Mouse (Mus musculus): ENCODE measurements around the gene Olfr148. TPM values are rescaled to one million over a fixed set of nuclear protein-coding genes. Genes with fewer than 3 reads are reported as not detected.

The Olfr148 gene
- not detected for polyA plus RNA-seq (2017; shearing (Covaris generic))

GRCm38 (mm10) chr9:39610355-39610754 lies at the start of gene Olfr148:
Olfr148 (plus strand) TSS chr9:39610655.

GRCm38 (mm10) chr9:39575469-39575868 lies 35.0 kb upstream of the Olfr148 start, which contains the start of gene Olfr959:
Olfr959 (minus strand) TSS chr9:39575569.

GRCm38 (mm10) chr9:39603999-39604453 lies 6.4 kb upstream of the Olfr148 start, which contains the start of gene AW551984:
AW551984 (minus strand) TSS chr9:39604403.

GRCm38 (mm10) chr9:39621073-39621472 lies 10.6 kb downstream of the Olfr148 start, which contains the start of gene Olfr960:
Olfr960 (plus strand) TSS chr9:39621373.

GRCm38 (mm10) chr9:39644785-39645184 lies 34.3 kb downstream of the Olfr148 start, which contains the start of gene Olfr961:
Olfr961 (plus strand) TSS chr9:39645085.

Other genes starting within 250 kb of the Olfr148 start
- not detected for gene Olfr951, start 223.2 kb upstream of the Olfr148 start, polyA plus RNA-seq (2017; shearing (Covaris generic))
- gene Olfr952, start 183.5 kb upstream of the Olfr148 start, polyA plus RNA-seq (2017; shearing (Covaris generic)) = not detected
- gene Olfr954, start 154.0 kb upstream of the Olfr148 start, polyA plus RNA-seq (2017; shearing (Covaris generic)) = not detected
- gene Olfr955, start 138.7 kb upstream of the Olfr148 start, polyA plus RNA-seq (2017; shearing (Covaris generic)) = not detected
- not detected for gene Olfr44, start 116.7 kb upstream of the Olfr148 start, polyA plus RNA-seq (2017; shearing (Covaris generic))
- not detected for gene Olfr957, start 94.8 kb upstream of the Olfr148 start, polyA plus RNA-seq (2017; shearing (Covaris generic))
- 0.40 TPM for gene Olfr958, start 56.6 kb upstream of the Olfr148 start, polyA plus RNA-seq (2017; shearing (Covaris generic))
- not detected for gene Olfr959, start 35.1 kb upstream of the Olfr148 start, polyA plus RNA-seq (2017; shearing (Covaris generic))
- gene AW551984, start 6.3 kb upstream of the Olfr148 start, polyA plus RNA-seq (2017; shearing (Covaris generic)) = not detected
- not detected for gene Olfr960, start 10.7 kb downstream of the Olfr148 start, polyA plus RNA-seq (2017; shearing (Covaris generic))
- not detected for gene Olfr961, start 34.4 kb downstream of the Olfr148 start, polyA plus RNA-seq (2017; shearing (Covaris generic))
- not detected for gene Olfr963, start 56.5 kb downstream of the Olfr148 start, polyA plus RNA-seq (2017; shearing (Covaris generic))
- not detected for gene Olfr149, start 96.5 kb downstream of the Olfr148 start, polyA plus RNA-seq (2017; shearing (Covaris generic))
- gene Olfr965, start 100.7 kb downstream of the Olfr148 start, polyA plus RNA-seq (2017; shearing (Covaris generic)) = not detected
- not detected for gene Olfr150, start 120.3 kb downstream of the Olfr148 start, polyA plus RNA-seq (2017; shearing (Covaris generic))
- not detected for gene Olfr967, start 135.6 kb downstream of the Olfr148 start, polyA plus RNA-seq (2017; shearing (Covaris generic))
- not detected for gene Olfr968, start 172.6 kb downstream of the Olfr148 start, polyA plus RNA-seq (2017; shearing (Covaris generic))
- gene Olfr969, start 180.3 kb downstream of the Olfr148 start, polyA plus RNA-seq (2017; shearing (Covaris generic)) = not detected
- gene Olfr970, start 198.2 kb downstream of the Olfr148 start, polyA plus RNA-seq (2017; shearing (Covaris generic)) = not detected
- not detected for gene Olfr971, start 226.2 kb downstream of the Olfr148 start, polyA plus RNA-seq (2017; shearing (Covaris generic))